22 mouse cellular contexts compared by ENCODE assay signal in genomic region chr1:105948352-105948751, GRCm38 (mm10). TPM values are rescaled to one million over a fixed set of nuclear protein-coding genes. Genes with fewer than 3 reads are reported as not detected.
A peak's percentile ranks its signal among the peaks of the same experiment; 100 is the strongest.
DNase-seq lines count a peak whose midpoint lies in the region; ATAC-seq and TF ChIP-seq lines count a peak whose summit lies in the region.
"Had no signal": no experiment of that assay in that cellular context is flagged by ENCODE, and none has a peak within 500 bp of the region (broad histone marks: within the 10 kb centered on the region; RNA-seq: fewer than 3 reads in every experiment).

No protein-coding gene starts in this region.

- no peak overlapping the region for H3K4me3 ChIP-seq in heart, embryonic 12.5 days
- no peak overlapping the region for H3K4me3 ChIP-seq in limb, embryonic 12.5 days (replicated peaks)
- no peak overlapping the region for H3K4me3 ChIP-seq in limb, embryonic 10.5 days
- H3K4me3 ChIP-seq in midbrain, embryonic 13.5 days (replicated peaks), result no peak overlapping the region
- H3K4me3 ChIP-seq in midbrain, postnatal 0 days (ENCODE audit: low read depth, low read length), result no peak overlapping the region
- H3K4me3 ChIP-seq: gastrocnemius, adult 2 months; heart, embryonic 15.5 days; layer of hippocampus, adult 2 months; limb, embryonic 13.5 days had no signal

- no peaks in the 10 kb centered on the region for H3K27me3 ChIP-seq in heart, embryonic 12.5 days (replicated peaks)
- H3K27me3 ChIP-seq in limb, embryonic 12.5 days, result no peaks in the 10 kb centered on the region
- no peaks in the 10 kb centered on the region for H3K27me3 ChIP-seq in limb, embryonic 10.5 days (ENCODE audit: low read depth, poor library complexity, severe bottlenecking)
- H3K27me3 ChIP-seq in midbrain, embryonic 13.5 days, result no peaks in the 10 kb centered on the region
- no peaks in the 10 kb centered on the region for H3K27me3 ChIP-seq in midbrain, postnatal 0 days (ENCODE audit: insufficient read depth, low read length)
- H3K27me3 ChIP-seq: heart, embryonic 15.5 days; limb, embryonic 13.5 days had no signal

- whole genome bisulfite sequencing in heart, embryonic 12.5 days, result 74% methylated on average over 6 of the region's 6 CpGs
- 87% methylated on average over 6 of the region's 6 CpGs for WGBS in limb, embryonic 12.5 days
- 86% methylated on average over 6 of the region's 6 CpGs for WGBS in limb, embryonic 10.5 days
- 86% methylated on average over 6 of the region's 6 CpGs for WGBS in midbrain, embryonic 13.5 days
- WGBS in midbrain, postnatal 0 days, result 87% methylated on average over 6 of the region's 6 CpGs

- H3K9ac ChIP-seq in heart, embryonic 12.5 days, result no peak overlapping the region
- H3K9ac ChIP-seq in limb, embryonic 12.5 days (replicated peaks), result no peak overlapping the region
- no peak overlapping the region for H3K9ac ChIP-seq in midbrain, embryonic 13.5 days (replicated peaks)
- H3K9ac ChIP-seq in midbrain, postnatal 0 days (replicated peaks; ENCODE audit: low read length, poor library complexity, severe bottlenecking), result no peak overlapping the region
- H3K9ac ChIP-seq: forebrain, postnatal 0 days; heart, embryonic 15.5 days; limb, embryonic 13.5 days; liver, embryonic 14.5 days had no signal

- no peak for TF ChIP-seq CTCF in midbrain, postnatal 0 days (IDR thresholded peaks at IDR 0.05)

- H3K4me2 ChIP-seq in heart, embryonic 12.5 days, result no peak overlapping the region
- no peak overlapping the region for H3K4me2 ChIP-seq in limb, embryonic 12.5 days
- H3K4me2 ChIP-seq in midbrain, embryonic 13.5 days (replicated peaks), result no peak overlapping the region
- no peak overlapping the region for H3K4me2 ChIP-seq in midbrain, postnatal 0 days (ENCODE audit: low read depth, low read length, poor library complexity, severe bottlenecking)
- H3K4me2 ChIP-seq: heart, embryonic 15.5 days; limb, embryonic 13.5 days had no signal

- no peaks in the 10 kb centered on the region for H3K9me3 ChIP-seq in heart, embryonic 12.5 days (replicated peaks)
- H3K9me3 ChIP-seq in limb, embryonic 12.5 days, result no peaks in the 10 kb centered on the region
- no peaks in the 10 kb centered on the region for H3K9me3 ChIP-seq in limb, embryonic 10.5 days (replicated peaks)
- no peaks in the 10 kb centered on the region for H3K9me3 ChIP-seq in midbrain, embryonic 13.5 days
- no peaks in the 10 kb centered on the region for H3K9me3 ChIP-seq in midbrain, postnatal 0 days (ENCODE audit: low read length)
- H3K9me3 ChIP-seq: heart, embryonic 15.5 days; limb, embryonic 13.5 days had no signal

- DNase-seq in heart, postnatal 4 days, result no peak
- DNase-seq in limb, embryonic 10.5 days (ENCODE audit: low spot score), result no peak
- no peak for DNase-seq in midbrain, postnatal 0 days (ENCODE audit: low spot score)
- no peak for DNase-seq in frontal cortex, postnatal 10 days (ENCODE audit: low spot score in 2 of 2)
- DNase-seq: adrenal gland, postnatal 14 days; embryo, embryonic 11 days; forebrain, postnatal 0 days; heart, postnatal 36 days; kidney, postnatal 14 days; lung, postnatal 10 days; right cerebral cortex, postnatal 14 days; spleen, adult 18-20 months had no signal

- ATAC-seq in heart, embryonic 12.5 days (ENCODE audit: insufficient number of reproducible peaks, low FRiP score), result peak; percentile 24; the same call in 1 of the 2 replicates
- ATAC-seq in limb, embryonic 12.5 days (ENCODE audit: insufficient number of reproducible peaks, insufficient read depth, low FRiP score, low TSS enrichment, low read depth), result peak; percentile 35; the same call in 1 of the 2 replicates
- peak; percentile 50; the same call in 1 of the 2 replicates for ATAC-seq in midbrain, embryonic 13.5 days
- ATAC-seq in midbrain, postnatal 0 days (ENCODE audit: low FRiP score), result no peak
- ATAC-seq: CD4-positive, CD25-positive, alpha-beta regulatory T cell, adult 4 months; forebrain, postnatal 0 days; intestine, postnatal 0 days had no signal

- no peaks in the 10 kb centered on the region for H3K36me3 ChIP-seq in heart, embryonic 12.5 days
- H3K36me3 ChIP-seq in limb, embryonic 12.5 days, result no peaks in the 10 kb centered on the region
- H3K36me3 ChIP-seq in limb, embryonic 10.5 days, result no peaks in the 10 kb centered on the region
- no peaks in the 10 kb centered on the region for H3K36me3 ChIP-seq in midbrain, embryonic 13.5 days
- no peaks in the 10 kb centered on the region for H3K36me3 ChIP-seq in midbrain, postnatal 0 days (ENCODE audit: insufficient read depth, low read length)
- H3K36me3 ChIP-seq: heart, embryonic 15.5 days; limb, embryonic 13.5 days had no signal

- no peak overlapping the region for H3K27ac ChIP-seq in heart, embryonic 12.5 days (ENCODE audit: poor library complexity, severe bottlenecking)
- no peak overlapping the region for H3K27ac ChIP-seq in limb, embryonic 12.5 days
- H3K27ac ChIP-seq in limb, embryonic 10.5 days, result no peak overlapping the region
- H3K27ac ChIP-seq in midbrain, embryonic 13.5 days, result no peak overlapping the region
- no peak overlapping the region for H3K27ac ChIP-seq in midbrain, postnatal 0 days (ENCODE audit: low read depth, low read length)
- H3K27ac ChIP-seq: layer of hippocampus, adult 2 months; limb, embryonic 13.5 days; liver, embryonic 14.5 days had no signal

- peaks cover 33% of the 10 kb centered on the region for H3K4me1 ChIP-seq in heart, embryonic 12.5 days (replicated peaks)
- H3K4me1 ChIP-seq in limb, embryonic 12.5 days (replicated peaks), result peaks cover 20% of the 10 kb centered on the region
- no peaks in the 10 kb centered on the region for H3K4me1 ChIP-seq in limb, embryonic 10.5 days
- no peaks in the 10 kb centered on the region for H3K4me1 ChIP-seq in midbrain, embryonic 13.5 days (replicated peaks)
- H3K4me1 ChIP-seq in midbrain, postnatal 0 days (ENCODE audit: insufficient read depth, low read length), result 0 out of 2 replicates have a peak, but pooled peaks cover 2% of the 10 kb centered on the region

RNA-seq across cellular contexts. Expression of gene Zcchc2, which starts 41.9 kb away (rescaled TPM):
- polyA plus RNA-seq in heart, embryonic 12.5 days (2016; fragmentation: Nextera tagmentation; extraction: Ambion mirVana), result 2.0 and 2.3 TPM in 2 replicates
- 1 to 10 TPM; 8.7 to 9.1 TPM for total RNA-seq in heart, postnatal 4 days (2021)
- polyA plus RNA-seq in limb, embryonic 12.5 days (2016; fragmentation: Nextera tagmentation; extraction: Ambion mirVana), result 1.7 and 1.8 TPM in 2 replicates
- 1.4 TPM in 2 replicates for polyA plus RNA-seq in limb, embryonic 10.5 days (2016; fragmentation: Nextera tagmentation; extraction: Ambion mirVana)
- 2.1 and 2.2 TPM in 2 replicates for polyA plus RNA-seq in midbrain, embryonic 13.5 days (2015; fragmentation: Nextera tagmentation; extraction: Ambion mirVana)
- 15.0 and 18.9 TPM in 2 replicates for total RNA-seq in midbrain, postnatal 0 days (2014; rRNA removed)
- polyA plus RNA-seq in midbrain, postnatal 0 days (2015; fragmentation: Nextera tagmentation; extraction: Ambion mirVana), result 2.3 and 2.7 TPM in 2 replicates
